Comparison of ENCODE assay signal across 33 mouse cellular contexts in genomic region chr7:67814861-67815260, GRCm38 (mm10). TPM values are rescaled to one million over a fixed set of nuclear protein-coding genes. Genes with fewer than 3 reads are reported as not detected.
"Had no signal": no experiment of that assay in that cellular context is flagged by ENCODE, and none has a peak within 500 bp of the region (broad histone marks: within the 10 kb centered on the region; RNA-seq: fewer than 3 reads in every experiment).

No protein-coding gene starts in this region.

- H3K4me1 ChIP-seq: limb, embryonic 12.5 days; limb, embryonic 15.5 days; liver, embryonic 12.5 days; liver, embryonic 13.5 days; liver, embryonic 15.5 days; lung, embryonic 15.5 days; megakaryocyte, embryonic 14.5 days; midbrain, embryonic 10.5 days; midbrain, embryonic 12.5 days; midbrain, embryonic 13.5 days; midbrain, embryonic 15.5 days; neural tube, embryonic 12.5 days had no signal

- ATAC-seq: liver, embryonic 12.5 days; liver, postnatal 0 days; lung, postnatal 0 days; midbrain, embryonic 13.5 days; midbrain, embryonic 15.5 days; midbrain, embryonic 16.5 days had no signal

- H3K36me3 ChIP-seq: limb, embryonic 10.5 days; limb, embryonic 12.5 days; limb, embryonic 13.5 days; limb, embryonic 15.5 days; liver, embryonic 12.5 days; liver, embryonic 13.5 days; liver, embryonic 15.5 days; lung, embryonic 15.5 days; midbrain, embryonic 10.5 days; midbrain, embryonic 12.5 days; midbrain, embryonic 13.5 days; midbrain, embryonic 15.5 days; neural tube, embryonic 12.5 days had no signal

- H3K4me2 ChIP-seq: limb, embryonic 12.5 days; limb, embryonic 13.5 days; limb, embryonic 15.5 days; liver, embryonic 11.5 days; liver, embryonic 12.5 days; liver, embryonic 13.5 days; liver, embryonic 15.5 days; lung, embryonic 14.5 days; lung, embryonic 15.5 days; midbrain, embryonic 12.5 days; midbrain, embryonic 13.5 days; midbrain, embryonic 15.5 days; neural tube, embryonic 12.5 days had no signal

- H3K4me3 ChIP-seq: left cerebral cortex, adult 2 months; limb, embryonic 10.5 days; limb, embryonic 12.5 days; limb, embryonic 13.5 days; limb, embryonic 15.5 days; liver, embryonic 12.5 days; liver, embryonic 13.5 days; liver, embryonic 15.5 days; lung, embryonic 15.5 days; megakaryocyte, embryonic 14.5 days; midbrain, embryonic 10.5 days; midbrain, embryonic 12.5 days; midbrain, embryonic 13.5 days; midbrain, embryonic 15.5 days; myocyte; neural tube, embryonic 12.5 days had no signal

- H3K9me3 ChIP-seq: limb, embryonic 10.5 days; limb, embryonic 12.5 days; limb, embryonic 13.5 days; limb, embryonic 15.5 days; liver, embryonic 12.5 days; liver, embryonic 13.5 days; liver, embryonic 15.5 days; lung, embryonic 15.5 days; megakaryocyte, embryonic 14.5 days; midbrain, embryonic 10.5 days; midbrain, embryonic 12.5 days; midbrain, embryonic 13.5 days; midbrain, embryonic 15.5 days; neural tube, embryonic 12.5 days had no signal

- DNase-seq: left cerebral cortex, postnatal 4 days; liver; liver, embryonic 13.5 days; liver, postnatal 0 days; lung, adult 18-20 months; lung, adult 2 months; lung, embryonic 14.5 days; lung, postnatal 10 days; lung, postnatal 14 days; lung, postnatal 36 days; midbrain, embryonic 14.5 days had no signal

- H3K27me3 ChIP-seq: limb, embryonic 12.5 days; limb, embryonic 13.5 days; limb, embryonic 15.5 days; liver, embryonic 12.5 days; liver, embryonic 13.5 days; liver, embryonic 15.5 days; lung, embryonic 15.5 days; midbrain, embryonic 12.5 days; midbrain, embryonic 13.5 days; midbrain, embryonic 15.5 days; neural tube, embryonic 12.5 days had no signal

- H3K27ac ChIP-seq: left cerebral cortex, adult 2 months; limb, embryonic 10.5 days; limb, embryonic 12.5 days; limb, embryonic 13.5 days; limb, embryonic 15.5 days; liver, embryonic 12.5 days; liver, embryonic 13.5 days; liver, embryonic 14.5 days; liver, embryonic 15.5 days; lung, embryonic 15.5 days; macrophage; midbrain, embryonic 10.5 days; midbrain, embryonic 12.5 days; midbrain, embryonic 13.5 days; midbrain, embryonic 15.5 days; neural tube, embryonic 12.5 days had no signal

- H3K9ac ChIP-seq: limb, embryonic 12.5 days; limb, embryonic 13.5 days; limb, embryonic 15.5 days; liver, embryonic 12.5 days; liver, embryonic 13.5 days; liver, embryonic 14.5 days; liver, embryonic 15.5 days; liver, postnatal 0 days; lung, embryonic 14.5 days; lung, embryonic 15.5 days; midbrain, embryonic 12.5 days; midbrain, embryonic 13.5 days; midbrain, embryonic 15.5 days; neural tube, embryonic 12.5 days had no signal

RNA-seq across cellular contexts. Expression of gene Synm, which starts 55.3 kb away (rescaled TPM):
- total RNA-seq: megakaryocyte progenitor cell, adult 5-6 weeks; monocyte, adult 5-6 weeks had no signal
- polyA plus RNA-seq: macrophage had no signal
